15 mouse cellular contexts compared by ENCODE assay signal in the genomic region with DNA sequence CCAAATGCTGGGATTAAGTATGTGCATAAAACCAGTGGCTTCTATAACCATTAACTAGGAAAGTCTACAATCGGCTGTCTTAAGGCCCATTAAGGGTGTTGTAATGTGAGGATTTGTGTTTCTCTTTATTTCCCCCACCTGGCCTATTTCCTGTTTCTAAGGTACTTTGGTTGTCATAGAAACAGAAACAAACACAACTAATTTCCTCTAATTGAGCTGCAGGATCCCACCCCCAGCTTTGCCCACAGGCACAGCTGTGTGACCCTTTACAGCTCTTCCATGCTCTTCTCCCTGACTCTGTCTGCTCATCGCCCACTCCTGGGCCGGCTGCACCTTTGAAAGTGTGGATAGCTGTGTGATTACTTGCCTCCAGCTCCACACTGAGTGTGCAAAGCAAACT. TPM values are rescaled to one million over a fixed set of nuclear protein-coding genes. Genes with fewer than 3 reads are reported as not detected.
A peak's percentile ranks its signal among the peaks of the same experiment; 100 is the strongest.
DNase-seq lines count a peak whose midpoint lies in the region; ATAC-seq and TF ChIP-seq lines count a peak whose summit lies in the region.
"Had no signal": no experiment of that assay in that cellular context is flagged by ENCODE, and none has a peak within 500 bp of the region (broad histone marks: within the 10 kb centered on the region; RNA-seq: fewer than 3 reads in every experiment).

No protein-coding gene starts in this region.

- no peaks in the 10 kb centered on the region for H3K36me3 ChIP-seq in neural tube, embryonic 13.5 days
- H3K36me3 ChIP-seq in limb, embryonic 14.5 days (ENCODE audit: control insufficient read depth, insufficient read depth, low read length) = no peaks in the 10 kb centered on the region
- H3K36me3 ChIP-seq: G1E; heart, embryonic 15.5 days had no signal

- H3K4me3 ChIP-seq in neural tube, embryonic 13.5 days = no peak overlapping the region
- no peak overlapping the region for H3K4me3 ChIP-seq in limb, embryonic 14.5 days (replicated peaks; ENCODE audit: low read length)
- H3K4me3 ChIP-seq: heart, embryonic 15.5 days; left cerebral cortex, adult 2 months had no signal

- H3K4me1 ChIP-seq in neural tube, embryonic 13.5 days (replicated peaks) = peaks cover under 1% of the 10 kb centered on the region; the same call in 1 of the 2 replicates
- H3K4me1 ChIP-seq in limb, embryonic 14.5 days (ENCODE audit: control insufficient read depth, insufficient read depth, low read length) = no peaks in the 10 kb centered on the region

- WGBS in neural tube, embryonic 13.5 days = 4% methylated on average over 3 of the region's 3 CpGs
- 8% methylated on average over 3 of the region's 3 CpGs for WGBS in limb, embryonic 14.5 days

- no peak overlapping the region for H3K9ac ChIP-seq in neural tube, embryonic 13.5 days
- no peak overlapping the region for H3K9ac ChIP-seq in limb, embryonic 14.5 days (ENCODE audit: low read depth, low read length, severe bottlenecking)
- H3K9ac ChIP-seq: heart, embryonic 15.5 days had no signal

- H3K27ac ChIP-seq in neural tube, embryonic 13.5 days (replicated peaks) = no peak overlapping the region
- no peak overlapping the region for H3K27ac ChIP-seq in limb, embryonic 14.5 days (replicated peaks; ENCODE audit: low read depth, low read length)
- H3K27ac ChIP-seq: heart, embryonic 15.5 days; left cerebral cortex, adult 2 months had no signal

- no peak for TF ChIP-seq POLR2A in limb, embryonic 14.5 days (IDR thresholded peaks at IDR 0.05; ENCODE audit: borderline replicate concordance, extremely low read depth, insufficient read depth, insufficient read length)

- H3K4me2 ChIP-seq in neural tube, embryonic 13.5 days = no peak overlapping the region
- no peak overlapping the region for H3K4me2 ChIP-seq in limb, embryonic 14.5 days (replicated peaks; ENCODE audit: low read depth, low read length, severe bottlenecking)
- H3K4me2 ChIP-seq: heart, embryonic 15.5 days had no signal

- no peaks in the 10 kb centered on the region for H3K27me3 ChIP-seq in neural tube, embryonic 13.5 days
- no peaks in the 10 kb centered on the region for H3K27me3 ChIP-seq in limb, embryonic 14.5 days (ENCODE audit: control insufficient read depth, insufficient read depth, low read length)
- H3K27me3 ChIP-seq: heart, embryonic 15.5 days had no signal

- no peak for DNase-seq in neural tube, embryonic 10.5 days (ENCODE audit: extremely low spot score, low spot score)
- no peak for DNase-seq in limb, embryonic 14.5 days (ENCODE audit: low spot score)
- DNase-seq in thymus, postnatal 4 days = peak; percentile 57
- no peak for DNase-seq in left cerebral cortex, adult 8-10 months (ENCODE audit: low spot score in 2 of 2)
- DNase-seq in embryo, embryonic 11 days = no peak
- DNase-seq: adrenal gland, postnatal 36 days; cerebellum, postnatal 36 days; kidney, postnatal 10 days had no signal

- H3K9me3 ChIP-seq in neural tube, embryonic 13.5 days = no peaks in the 10 kb centered on the region
- peaks cover 3% of the 10 kb centered on the region; the same call in 1 of the 2 replicates for H3K9me3 ChIP-seq in limb, embryonic 14.5 days (ENCODE audit: control insufficient read depth, low read length)
- H3K9me3 ChIP-seq: heart, embryonic 15.5 days had no signal

- ATAC-seq in neural tube, embryonic 13.5 days (ENCODE audit: low read depth) = 0 out of 2 replicates have a peak, but pooled peaks have one; percentile 23
- ATAC-seq in common myeloid progenitor, adult 5-6 weeks (replicated peaks; ENCODE audit: low read depth, poor library complexity, severe bottlenecking) = 0 out of 2 replicates have a peak, but pooled peaks have one; percentile 24
- 0 out of 2 replicates have a peak, but pooled peaks have one; percentile 37 for ATAC-seq in limb, embryonic 14.5 days (ENCODE audit: low FRiP score, low read depth)
- ATAC-seq in cerebellum, adult (ENCODE audit: insufficient number of reproducible peaks, low FRiP score, low TSS enrichment) = no peak

RNA-seq across cellular contexts. Expression of a gene that starts 19.7 kb away (rescaled TPM):
- not detected in 2 replicates for polyA plus RNA-seq in neural tube, embryonic 13.5 days (2015; fragmentation: Nextera tagmentation; extraction: Ambion mirVana)
- total RNA-seq in common myeloid progenitor, adult 5-6 weeks (2017) = not detected in 2 replicates
- polyA plus RNA-seq in limb, embryonic 14.5 days (2012; rRNA removed) = 0.10 and 0.13 TPM in 2 replicates
- polyA plus RNA-seq in limb, embryonic 14.5 days (2014; fragmentation: Nextera tagmentation; extraction: Ambion mirVana) = 0.30 TPM in 1 of 2 replicates, not detected in the other
- not detected for total RNA-seq in left cerebral cortex, adult 8-10 months (2022)
- total RNA-seq: adrenal gland, postnatal 36 days; left cerebral cortex, adult 2 months had no signal
- polyA plus RNA-seq: G1E; neural tube, embryonic 14.5 days had no signal

RNA-seq across cellular contexts. Expression of a gene that starts 23.3 kb away (rescaled TPM):
- 15.7 and 17.9 TPM in 2 replicates for polyA plus RNA-seq in neural tube, embryonic 13.5 days (2015; fragmentation: Nextera tagmentation; extraction: Ambion mirVana)
- total RNA-seq in common myeloid progenitor, adult 5-6 weeks (2017) = 101 and 143 TPM in 2 replicates
- polyA plus RNA-seq in limb, embryonic 14.5 days (2012; rRNA removed) = 41.7 and 42.0 TPM in 2 replicates
- 18.5 and 20.4 TPM in 2 replicates for polyA plus RNA-seq in limb, embryonic 14.5 days (2014; fragmentation: Nextera tagmentation; extraction: Ambion mirVana)
- 100 to 1,000 TPM; 137 to 157 (median 145) TPM for total RNA-seq in left cerebral cortex, adult 8-10 months (2022)
